Mouse (Mus musculus) brain, embryonic 14.5 days (tissue): ENCODE results near the gene Serpina3f.

Experiments
- CTCF ChIP-seq: fragments of 200-500 bp; IDR thresholded peaks from 2 replicates; pipeline ENCODE4 v1.5.1; 2012; ENCODE audit warnings: inconsistent platforms, mild to moderate bottlenecking, moderate library complexity, borderline replicate concordance; ENCODE audit not compliant: insufficient read depth, insufficient read length; ENCODE audit errors: extremely low read depth
- POLR2A ChIP-seq: fragments of 200-500 bp; IDR thresholded peaks from 2 replicates; pipeline ENCODE4 v1.6.1; 2012; ENCODE audit warnings: mild to moderate bottlenecking, inconsistent platforms, borderline replicate concordance; ENCODE audit not compliant: poor library complexity, insufficient read depth, insufficient read length, severe bottlenecking; ENCODE audit errors: extremely low read depth

GRCm38 (mm10) chr12:104245595-104245994, 31.3 kb downstream of the Serpina3f start:
- TF ChIP-seq CTCF, result no peak
- no peak for TF ChIP-seq POLR2A
